In genomic region chrX:73954988-73955387, GRCm38 (mm10) we compare ENCODE assay signal across 24 mouse cellular contexts.
"Had no signal": no experiment of that assay in that cellular context is flagged by ENCODE, and none has a peak within 500 bp of the region (broad histone marks: within the 10 kb centered on the region; RNA-seq: fewer than 3 reads in every experiment).

No protein-coding gene starts in this region.

- ATAC-seq: liver, embryonic 12.5 days; midbrain, embryonic 13.5 days; midbrain, embryonic 16.5 days had no signal

- H3K9me3 ChIP-seq: kidney, embryonic 15.5 days; limb, embryonic 12.5 days; liver, embryonic 12.5 days; liver, embryonic 15.5 days; lung, embryonic 15.5 days; megakaryocyte, embryonic 14.5 days; midbrain, embryonic 10.5 days; midbrain, embryonic 13.5 days had no signal

- H3K27ac ChIP-seq: kidney, embryonic 15.5 days; left cerebral cortex, adult 2 months; limb, embryonic 12.5 days; liver, embryonic 12.5 days; liver, embryonic 15.5 days; lung, embryonic 15.5 days; midbrain, embryonic 10.5 days; midbrain, embryonic 13.5 days had no signal

- H3K9ac ChIP-seq: kidney, embryonic 15.5 days; limb, embryonic 12.5 days; liver, embryonic 12.5 days; liver, embryonic 15.5 days; lung, embryonic 15.5 days; midbrain, embryonic 13.5 days had no signal

- H3K4me1 ChIP-seq: kidney, embryonic 15.5 days; limb, embryonic 12.5 days; liver, embryonic 12.5 days; lung, embryonic 15.5 days; midbrain, embryonic 10.5 days; midbrain, embryonic 13.5 days had no signal

- H3K27me3 ChIP-seq: kidney, embryonic 15.5 days; limb, embryonic 12.5 days; liver, embryonic 12.5 days; liver, embryonic 15.5 days; lung, embryonic 15.5 days; midbrain, embryonic 13.5 days had no signal

- H3K4me2 ChIP-seq: kidney, embryonic 15.5 days; limb, embryonic 12.5 days; liver, embryonic 12.5 days; liver, embryonic 15.5 days; lung, embryonic 15.5 days; midbrain, embryonic 13.5 days had no signal

- H3K4me3 ChIP-seq: kidney, embryonic 15.5 days; left cerebral cortex, adult 2 months; limb, embryonic 12.5 days; liver, embryonic 12.5 days; liver, embryonic 15.5 days; lung, embryonic 15.5 days; megakaryocyte, embryonic 14.5 days; midbrain, embryonic 10.5 days; midbrain, embryonic 13.5 days had no signal

- DNase-seq: kidney, adult 8-10 months; kidney, postnatal 10 days; kidney, postnatal 36 days; layer of hippocampus, postnatal 36 days; liver; lung, adult 18-20 months; lung, postnatal 10 days; lung, postnatal 36 days; right cerebral cortex, adult 18-20 months; right cerebral cortex, postnatal 14 days; right cerebral cortex, postnatal 4 days; spleen, adult 18-20 months; thymus, adult 18-20 months; thymus, postnatal 36 days had no signal
